Mouse (Mus musculus): ENCODE measurements around the gene Sema4d. TPM values are rescaled to one million over a fixed set of nuclear protein-coding genes. Genes with fewer than 3 reads are reported as not detected.

Gene Sema4d
- polyA plus RNA-seq, 1 experiment from 2014 or later = 3.9 TPM

DNA sequence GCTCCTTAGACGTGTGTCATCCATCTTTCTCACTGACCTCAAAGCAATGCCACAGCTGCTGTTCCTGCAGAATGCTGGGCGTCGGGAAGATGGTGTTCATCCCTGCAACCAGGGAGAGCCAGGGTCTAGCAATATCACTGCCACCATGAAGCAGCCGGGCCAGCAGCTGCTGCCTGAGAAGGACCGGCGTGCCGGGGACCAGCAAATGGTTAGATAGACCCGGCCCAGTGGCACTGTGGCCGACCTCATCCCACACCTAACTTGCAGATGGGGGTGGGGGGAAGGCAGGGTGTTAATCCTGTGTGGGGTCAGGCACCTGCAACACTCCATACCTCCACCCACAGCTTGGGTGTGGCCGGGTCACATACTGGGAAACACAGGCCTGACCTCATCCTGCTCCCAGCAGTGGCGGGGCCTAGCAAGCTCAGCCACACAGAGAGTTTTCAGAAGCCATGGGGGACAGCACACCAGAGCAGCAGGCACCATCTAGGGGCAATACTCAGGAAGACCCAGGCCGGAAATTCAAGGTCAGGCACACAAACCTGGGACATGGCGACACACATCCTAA is 38.9 kb downstream of the Sema4d start:
- H3K27ac ChIP-seq (ENCODE audit: low read depth) = peak overlapping the region; percentile 29; the same call in 1 of the 2 replicates
- H3K9me3 ChIP-seq (ENCODE audit: low read length) = no peaks in the 10 kb centered on the region
- H3K4me2 ChIP-seq (ENCODE audit: low read depth, low read length) = no peak overlapping the region
- no peak overlapping the region for H3K9ac ChIP-seq (replicated peaks)
- no peaks in the 10 kb centered on the region for H3K36me3 ChIP-seq (replicated peaks; ENCODE audit: insufficient read depth, low read length)
- TF ChIP-seq EP300 (IDR thresholded peaks at IDR 0.05; ENCODE audit: low read depth) (no peak), CTCF (IDR thresholded peaks at IDR 0.05; ENCODE audit: low read depth) (no peak)
- H3K4me1 ChIP-seq (ENCODE audit: insufficient read depth) = peaks cover 37% of the 10 kb centered on the region
- no peaks in the 10 kb centered on the region for H3K27me3 ChIP-seq (ENCODE audit: insufficient read depth, low read length)
- WGBS (ENCODE audit: insufficient replicate concordance) = 73% methylated on average over 13 of the region's 13 CpGs
- ATAC-seq = no peak
- H3K4me3 ChIP-seq (ENCODE audit: low read depth, low read length) = no peak overlapping the region
- DNase-seq = no peak

GRCm38 (mm10) chr13:51753802-51754444 is 39.6 kb downstream of the Sema4d start:
- peak overlapping the region; percentile 29 for H3K27ac ChIP-seq (ENCODE audit: low read depth)

DNA sequence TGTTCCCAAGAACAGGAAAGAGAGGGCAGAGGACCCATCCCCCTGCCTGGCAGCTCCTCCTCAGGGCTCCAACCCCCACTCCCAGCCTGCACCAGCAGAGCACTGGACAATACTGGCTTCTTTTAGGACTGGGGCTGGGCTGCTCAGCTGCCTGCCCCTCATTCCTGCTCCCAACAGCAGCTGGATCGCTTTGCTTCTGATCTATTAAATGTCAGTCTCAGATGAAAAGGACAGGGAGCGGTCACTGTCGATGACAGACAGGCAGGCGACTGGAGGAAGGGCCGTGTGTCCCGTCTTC is 40.4 kb downstream of the Sema4d start:
- no peaks in the 10 kb centered on the region for H3K9me3 ChIP-seq (ENCODE audit: low read length)
- TF ChIP-seq CTCF (IDR thresholded peaks at IDR 0.05; ENCODE audit: low read depth) (no peak), EP300 (IDR thresholded peaks at IDR 0.05; ENCODE audit: low read depth) (no peak)
- WGBS (ENCODE audit: insufficient replicate concordance) = 79% methylated on average over 6 of the region's 6 CpGs
- no peak overlapping the region for H3K4me2 ChIP-seq (ENCODE audit: low read depth, low read length)
- DNase-seq (no peak), ATAC-seq (no peak)
- no peak overlapping the region for H3K27ac ChIP-seq (ENCODE audit: low read depth)
- no peaks in the 10 kb centered on the region for H3K27me3 ChIP-seq (ENCODE audit: insufficient read depth, low read length)
- H3K9ac ChIP-seq (replicated peaks) = no peak overlapping the region
- H3K36me3 ChIP-seq (replicated peaks; ENCODE audit: insufficient read depth, low read length) = no peaks in the 10 kb centered on the region
- H3K4me3 ChIP-seq (ENCODE audit: low read depth, low read length) = no peak overlapping the region
- H3K4me1 ChIP-seq (ENCODE audit: insufficient read depth) = peaks cover 46% of the 10 kb centered on the region

More at GRCm38 (mm10) chr13:51753802-51754444, 39.6 kb downstream of the Sema4d start:
- Histone ChIP-seq H3K4me1 (ENCODE audit: insufficient read depth) (peaks cover 39% of the 10 kb centered on the region), H3K36me3 (replicated peaks; ENCODE audit: insufficient read depth, low read length) (no peaks in the 10 kb centered on the region), H3K27me3 (ENCODE audit: insufficient read depth, low read length) (no peaks in the 10 kb centered on the region), H3K4me2 (ENCODE audit: low read depth, low read length) (no peak overlapping the region), H3K9ac (replicated peaks) (no peak overlapping the region), H3K4me3 (ENCODE audit: low read depth, low read length) (no peak overlapping the region), H3K9me3 (ENCODE audit: low read length) (no peaks in the 10 kb centered on the region)
- ATAC-seq = no peak
- WGBS (ENCODE audit: insufficient replicate concordance) = 59% methylated on average over 5 of the region's 5 CpGs
- DNase-seq = no peak
- TF ChIP-seq CTCF (IDR thresholded peaks at IDR 0.05; ENCODE audit: low read depth) = no peak

GRCm38 (mm10) chr13:51752346-51753167 is 41.0 kb downstream of the Sema4d start:
- TF ChIP-seq CTCF (IDR thresholded peaks at IDR 0.05; ENCODE audit: low read depth) = no peak
- TF ChIP-seq EP300 (IDR thresholded peaks at IDR 0.05; ENCODE audit: low read depth) = no peak
- H3K27ac ChIP-seq (ENCODE audit: low read depth) = no peak overlapping the region

DNA sequence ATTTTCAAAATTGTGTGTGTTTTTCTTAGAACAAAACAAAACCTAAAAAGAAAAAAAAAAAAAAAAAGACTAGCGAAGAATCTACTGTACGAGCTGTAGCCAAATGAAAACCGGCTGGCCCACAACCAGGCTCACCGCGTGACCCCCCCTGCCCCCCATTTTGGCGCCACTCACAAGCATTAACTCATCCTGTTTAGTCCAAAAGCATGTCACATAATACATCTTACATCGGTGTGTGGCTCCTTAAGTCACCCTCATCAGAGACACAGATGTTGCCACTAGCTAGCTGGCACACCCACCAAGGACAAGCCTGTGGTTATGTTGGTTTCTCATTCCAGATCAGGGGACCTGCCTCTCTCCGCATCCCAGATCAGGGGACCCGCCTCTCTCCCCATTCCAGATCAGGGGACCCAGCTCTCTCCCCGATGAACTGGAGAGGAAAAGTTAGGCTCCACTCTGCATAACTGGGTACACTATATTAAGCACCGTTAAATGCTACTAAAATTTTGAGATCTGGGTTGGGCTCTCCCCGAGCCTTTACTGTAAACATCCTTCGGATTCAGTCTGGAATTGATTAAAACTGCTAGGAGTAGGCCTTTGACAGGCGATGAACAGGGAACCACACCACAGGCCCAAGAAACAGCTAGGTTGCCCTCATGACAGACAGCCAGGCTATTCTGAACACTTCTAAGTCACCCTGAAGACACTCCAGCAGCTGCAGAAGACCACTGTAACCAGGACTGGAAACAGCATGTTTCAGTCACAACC is 43.8 kb downstream of the Sema4d start:
- ATAC-seq (no peak), DNase-seq (no peak)
- Histone ChIP-seq H3K4me2 (ENCODE audit: low read depth, low read length) (no peak overlapping the region), H3K9ac (replicated peaks) (no peak overlapping the region), H3K27me3 (ENCODE audit: insufficient read depth, low read length) (no peaks in the 10 kb centered on the region), H3K4me3 (ENCODE audit: low read depth, low read length) (no peak overlapping the region), H3K9me3 (ENCODE audit: low read length) (no peaks in the 10 kb centered on the region), H3K36me3 (replicated peaks; ENCODE audit: insufficient read depth, low read length) (no peaks in the 10 kb centered on the region), H3K27ac (ENCODE audit: low read depth) (no peak overlapping the region), H3K4me1 (ENCODE audit: insufficient read depth) (peaks cover 43% of the 10 kb centered on the region)
- TF ChIP-seq CTCF (IDR thresholded peaks at IDR 0.05; ENCODE audit: low read depth) (no peak), EP300 (IDR thresholded peaks at IDR 0.05; ENCODE audit: low read depth) (no peak)
- 70% methylated on average over 14 of the region's 14 CpGs for WGBS (ENCODE audit: insufficient replicate concordance)

More at GRCm38 (mm10) chr13:51752346-51753167, 41.0 kb downstream of the Sema4d start:
- H3K9me3 ChIP-seq (ENCODE audit: low read length) = no peaks in the 10 kb centered on the region
- no peaks in the 10 kb centered on the region for H3K36me3 ChIP-seq (replicated peaks; ENCODE audit: insufficient read depth, low read length)
- no peak for DNase-seq
- H3K4me3 ChIP-seq (ENCODE audit: low read depth, low read length) = no peak overlapping the region
- H3K4me1 ChIP-seq (ENCODE audit: insufficient read depth) = peaks cover 50% of the 10 kb centered on the region
- 77% methylated on average over 15 of the region's 15 CpGs for WGBS (ENCODE audit: insufficient replicate concordance)
- H3K9ac ChIP-seq (replicated peaks) = no peak overlapping the region
- H3K27me3 ChIP-seq (ENCODE audit: insufficient read depth, low read length) = no peaks in the 10 kb centered on the region
- no peak for ATAC-seq
- no peak overlapping the region for H3K4me2 ChIP-seq (ENCODE audit: low read depth, low read length)

All from liver, postnatal 0 days (tissue).